Mouse (Mus musculus) lung, postnatal 0 days (tissue): Measurements from ENCODE around the gene Tbc1d19.

Experiments
- CTCF ChIP-seq: IDR thresholded peaks from 2 replicates; pipeline ENCODE4 v1.5.1; 2016; ENCODE audit warnings: antibody characterized with exemption, mild to moderate bottlenecking
- EP300 ChIP-seq: IDR thresholded peaks from 2 replicates; pipeline ENCODE4 v1.6.1; 2016; ENCODE audit warnings: antibody characterized with exemption, mild to moderate bottlenecking, control low read depth

DNA sequence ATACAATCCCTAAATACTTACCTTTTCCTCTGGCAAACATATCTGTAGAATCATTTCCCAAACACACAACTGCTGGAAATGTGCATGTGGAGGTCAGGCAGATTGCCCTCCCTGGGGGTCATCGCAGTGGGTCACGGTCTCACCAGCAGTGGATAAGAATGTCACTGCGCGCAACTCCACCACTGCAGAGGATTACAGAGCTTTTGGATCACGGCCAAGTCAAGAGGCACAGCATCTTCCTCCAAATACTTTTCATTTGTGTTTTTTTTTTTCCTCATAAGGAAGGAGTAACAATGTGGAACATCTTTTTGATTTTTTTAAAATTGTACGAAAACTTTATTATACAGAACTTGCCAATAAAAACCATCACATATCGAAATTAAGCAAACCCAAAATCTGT is 129.6 kb downstream of the Tbc1d19 start:
- TF ChIP-seq CTCF (no peak), EP300 (no peak)
